Mouse (Mus musculus) bone marrow macrophage, adult 2 months (primary cell): ENCODE data around the gene Hsp90ab1.
A peak's percentile ranks its signal among the peaks of the same experiment; 100 is the strongest.

Source experiments
- CTCF ChIP-seq: IDR thresholded peaks from 2 replicates; pipeline ENCODE4 v1.5.1; 2012; ENCODE audit warnings: low read depth, mild to moderate bottlenecking, low read length, moderate library complexity
- POLR2A ChIP-seq: IDR thresholded peaks from 2 replicates; pipeline ENCODE4 v1.6.1; 2012; ENCODE audit warnings: mild to moderate bottlenecking, low read depth, low read length, borderline replicate concordance

DNA sequence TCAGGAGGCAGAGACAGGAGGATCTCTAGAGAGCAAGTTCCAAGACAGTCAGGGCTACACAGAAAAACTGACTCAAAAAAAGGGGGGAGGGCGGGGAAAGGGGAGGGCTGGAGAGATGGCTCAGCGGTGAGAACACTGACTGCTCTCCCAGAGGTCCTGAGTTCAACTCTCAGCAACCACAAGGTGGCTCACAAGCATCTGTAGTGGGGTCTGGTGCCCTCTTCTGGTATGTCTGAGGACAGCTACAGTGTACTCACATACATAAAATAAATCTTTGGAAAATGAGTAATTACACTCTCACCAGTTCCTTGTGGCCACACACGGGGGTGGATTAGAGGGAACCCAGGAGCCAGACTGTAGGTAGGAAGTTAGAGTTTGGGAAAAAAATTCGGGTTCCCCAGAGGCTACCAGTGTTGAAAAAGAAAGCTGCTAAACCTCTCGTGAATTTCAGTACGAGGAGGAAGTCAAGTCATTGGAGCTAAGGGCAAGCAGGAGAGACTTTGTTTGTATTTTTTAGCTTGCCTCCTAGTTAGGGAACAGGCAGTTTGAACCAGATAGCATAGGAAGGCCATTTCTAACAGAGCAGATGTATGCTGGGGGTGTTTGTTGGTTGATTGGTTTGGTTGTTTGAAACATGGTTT lies 9.8 kb upstream of the Hsp90ab1 start:
- TF ChIP-seq CTCF (peak; percentile 91), POLR2A (no peak)
